Mouse (Mus musculus): ENCODE measurements around the gene Trpc5.
A peak's percentile ranks its signal among the peaks of the same experiment; 100 is the strongest.

The Trpc5 gene

DNA sequence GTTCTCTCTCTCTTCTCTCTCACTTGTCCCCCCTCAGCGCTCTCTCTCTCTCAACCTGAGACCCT, at the start of gene Trpc5:
Gene Trpc5 (minus strand): TSS at position 39 of the 65 bp plus-strand sequence.
- no peak for DNase-seq (ENCODE audit: low spot score)

DNA sequence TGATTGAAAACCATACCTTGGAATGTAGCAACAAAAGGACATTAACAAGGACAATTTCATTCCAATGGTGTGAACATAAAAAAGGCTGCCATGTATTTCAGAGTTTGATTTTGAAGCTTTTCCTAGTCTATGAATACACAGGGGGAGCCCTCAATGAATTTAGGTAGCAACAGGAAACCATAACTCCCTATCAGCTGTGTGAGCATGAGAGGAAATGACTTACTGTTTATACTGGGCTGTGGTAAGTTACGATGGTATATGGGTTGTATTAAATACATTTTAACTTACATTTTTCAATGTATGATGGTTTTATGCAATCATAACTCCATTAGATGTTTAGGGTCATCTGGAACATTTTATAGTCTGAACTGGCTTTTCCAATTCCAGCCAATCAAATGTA, 28.4 kb upstream of the Trpc5 start:
- DNase-seq (ENCODE audit: low spot score) = no peak

DNA sequence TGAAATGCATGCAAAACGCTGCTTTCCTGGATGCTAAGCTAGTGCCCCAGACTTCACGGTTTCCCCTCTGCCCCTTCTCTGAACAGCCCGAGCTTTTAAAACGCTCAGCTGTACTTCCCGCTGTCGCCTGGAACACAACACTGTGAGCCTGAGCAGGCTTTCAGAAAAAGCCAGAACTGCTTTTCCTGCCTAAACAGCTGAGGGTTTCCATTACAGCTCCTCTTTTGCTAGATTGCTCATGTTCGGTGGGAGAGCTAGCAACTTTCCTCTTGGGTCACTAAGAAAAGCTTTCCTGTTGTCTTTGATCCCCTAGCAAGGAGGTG, 1.8 kb upstream of the Trpc5 start:
- DNase-seq (ENCODE audit: low spot score) = no peak

DNA sequence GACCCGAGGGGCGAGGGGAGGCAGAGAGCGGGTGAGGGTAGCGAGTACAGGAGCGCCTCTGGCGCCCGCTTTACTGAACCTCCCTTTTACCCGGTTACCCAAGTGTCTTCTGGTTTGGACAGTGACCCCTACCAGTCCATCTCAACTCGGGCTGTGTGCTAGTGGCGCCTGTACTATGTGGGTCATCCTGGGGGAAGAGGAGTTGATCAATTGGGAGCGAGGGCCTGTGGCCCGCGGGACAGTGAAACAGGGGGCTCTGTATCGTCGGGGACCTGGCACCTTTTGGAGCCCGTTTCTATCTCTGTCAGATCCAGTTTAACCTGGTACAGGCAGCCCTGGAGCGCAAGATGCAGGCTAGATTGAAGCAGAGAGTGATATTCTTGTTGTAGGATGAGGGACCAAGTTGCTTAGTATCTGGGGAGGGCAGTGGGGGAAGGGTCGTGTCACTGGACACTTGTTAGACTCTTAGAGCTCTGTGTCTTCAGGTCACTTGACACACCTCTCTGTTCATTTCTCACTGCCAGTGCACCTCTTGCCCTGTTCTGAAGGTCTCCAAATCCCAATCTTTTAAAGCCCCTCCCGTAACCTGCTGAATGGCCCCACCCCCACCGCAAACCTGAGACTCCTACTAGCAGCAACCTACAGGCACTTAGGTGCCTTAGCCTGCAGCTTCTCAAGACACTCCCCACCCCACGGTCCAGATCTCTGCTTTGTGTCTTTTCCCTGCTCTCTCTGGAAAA, 1.3 kb upstream of the Trpc5 start:
- DNase-seq (ENCODE audit: low spot score) = no peak

DNA sequence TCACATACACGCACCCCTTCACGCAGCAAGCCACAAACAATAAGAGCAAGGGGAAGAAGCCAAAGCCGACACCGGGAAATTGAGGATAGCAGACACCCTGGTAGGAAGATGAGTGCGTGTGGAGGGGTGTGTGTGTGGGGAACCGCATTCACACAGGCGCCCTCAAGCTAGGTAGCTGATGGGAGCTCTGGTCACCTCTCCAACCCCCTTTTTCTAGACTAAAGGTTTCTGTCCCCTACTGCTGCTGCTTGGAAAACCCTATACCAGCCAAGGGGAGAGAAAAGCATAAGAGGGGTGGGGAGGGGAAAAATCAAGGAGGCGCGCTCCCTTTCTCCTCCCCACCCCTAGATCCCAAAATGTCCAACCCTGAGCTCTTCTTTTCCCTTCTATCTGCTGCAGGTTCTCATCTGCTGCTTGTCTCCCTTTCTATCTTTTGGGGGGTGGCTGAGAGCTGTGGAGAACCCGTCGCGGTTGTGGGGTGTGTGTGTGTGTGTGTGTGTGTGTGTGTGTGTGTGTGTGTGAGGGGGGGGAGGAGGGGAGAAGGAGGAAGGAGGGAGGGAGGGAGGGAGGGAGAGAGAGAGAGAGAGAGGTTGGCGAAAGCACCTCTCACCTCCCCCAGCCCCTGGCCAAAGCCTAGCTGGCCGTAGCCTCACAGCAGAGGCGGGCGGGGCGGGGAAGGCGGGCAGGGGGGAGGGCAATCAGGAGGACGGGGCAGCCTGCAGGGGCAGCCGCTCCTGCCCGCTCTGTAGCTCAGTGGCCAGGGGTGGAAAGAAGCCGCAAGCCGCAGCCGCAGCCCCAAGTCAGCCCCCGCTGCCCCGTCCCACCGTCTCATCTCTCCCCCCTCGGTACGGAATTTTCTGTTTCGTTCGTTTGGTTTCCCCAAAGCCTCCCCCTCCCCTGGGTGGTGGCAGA, 483 bp upstream of the Trpc5 start, which contains the start of gene Rtl4:
Gene Rtl4 (plus strand): TSS at position 701 of the 912 bp plus-strand sequence.
- no peak for DNase-seq (ENCODE audit: low spot score)

DNA sequence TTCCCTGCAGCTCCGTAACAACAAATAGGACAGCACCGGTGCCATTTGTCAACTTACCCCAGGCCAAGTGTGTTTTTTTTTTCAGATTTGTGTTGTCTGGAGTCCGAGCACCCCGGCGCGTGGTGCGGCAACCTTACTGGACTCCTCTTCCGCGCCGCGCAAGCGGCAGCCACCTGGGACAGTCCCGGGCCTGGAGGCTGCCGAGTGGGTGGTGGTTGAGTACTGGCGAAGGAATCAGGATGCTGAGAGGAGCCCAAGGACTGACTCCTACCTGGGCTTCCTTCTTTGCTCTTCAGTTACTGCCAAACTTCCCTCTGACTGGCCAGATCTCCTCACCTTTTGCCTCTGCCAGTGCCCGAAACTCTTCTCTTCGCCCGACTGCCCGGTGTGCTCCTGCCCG, 238 bp downstream of the Trpc5 start:
- DNase-seq (ENCODE audit: low spot score) = no peak

DNA sequence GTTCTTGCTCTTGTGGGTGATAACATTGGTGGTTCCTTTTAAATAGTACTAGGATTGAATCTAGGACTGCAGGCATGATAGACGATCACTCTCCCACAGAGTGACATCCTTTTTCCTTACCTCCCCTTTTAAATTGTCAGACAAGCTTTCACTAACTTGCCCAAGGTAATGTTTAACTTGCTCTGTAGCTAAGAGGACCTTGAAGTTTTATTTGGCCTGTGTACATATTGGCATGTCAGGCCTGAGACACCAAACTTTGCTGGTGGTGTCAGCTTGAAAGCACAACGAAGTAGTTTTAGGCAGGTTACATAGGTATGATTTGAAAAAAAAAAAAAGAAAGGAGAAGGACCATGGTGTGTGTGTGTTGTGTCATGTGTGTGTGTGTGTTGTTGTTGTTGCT, 35.8 kb downstream of the Trpc5 start:
- DNase-seq (ENCODE audit: low spot score) = no peak

DNA sequence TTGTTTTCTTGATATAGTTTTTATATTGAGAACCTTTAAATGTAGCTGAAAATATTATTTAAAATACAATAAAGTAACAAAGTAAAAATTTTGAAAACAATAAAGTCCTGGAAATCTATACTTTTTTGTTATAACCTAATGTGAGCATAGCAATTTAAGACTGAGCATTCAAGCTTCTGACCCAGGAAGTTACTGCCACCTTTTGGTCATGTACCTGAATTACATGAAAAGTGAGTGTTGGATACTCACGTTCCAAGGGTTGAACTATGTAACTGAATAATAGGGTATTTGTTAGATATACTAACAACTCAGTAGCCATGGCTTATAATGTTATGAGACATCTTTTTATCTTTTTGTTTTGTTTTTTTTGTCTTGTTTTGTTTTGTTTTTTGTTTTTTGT, 42.6 kb downstream of the Trpc5 start:
- no peak for DNase-seq (ENCODE audit: low spot score)

DNA sequence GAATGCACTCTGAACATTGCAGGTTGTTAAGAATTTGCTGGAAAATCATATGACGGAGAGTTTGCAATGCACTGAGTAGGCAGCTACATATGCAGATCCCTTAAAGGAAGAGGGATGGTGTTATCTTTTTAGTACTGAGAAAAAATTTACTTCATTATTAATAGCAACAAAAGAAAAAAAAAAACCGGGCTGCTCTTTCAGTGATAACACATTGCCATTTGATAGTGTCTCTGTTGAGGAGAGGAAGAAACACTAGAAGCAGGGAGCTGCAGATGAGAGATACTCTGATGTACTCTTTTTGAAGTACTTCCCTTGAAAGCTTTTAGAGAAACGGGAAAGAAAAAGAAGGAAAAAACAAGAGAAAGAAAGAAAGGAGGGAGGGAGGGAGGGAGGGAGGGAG, 43.2 kb downstream of the Trpc5 start:
- DNase-seq (ENCODE audit: low spot score) = no peak

DNA sequence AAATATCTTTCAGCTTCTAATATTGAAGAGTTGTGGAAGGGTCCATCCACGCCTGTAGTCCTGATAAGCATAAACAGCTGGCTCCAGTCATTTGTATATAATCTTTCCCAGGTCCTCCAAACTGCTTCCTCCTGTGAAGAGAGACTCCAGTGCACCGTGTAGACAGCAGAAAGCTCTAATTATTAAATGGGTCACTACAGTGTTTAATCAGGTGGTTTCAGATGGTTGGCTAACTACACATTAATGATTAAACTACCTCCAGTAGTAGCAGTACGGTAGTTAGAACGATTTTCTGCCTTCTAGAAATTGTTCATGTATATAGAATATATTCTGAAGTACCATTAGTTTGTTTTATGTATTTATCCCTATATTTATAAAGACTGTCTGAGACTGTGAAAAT, 75.2 kb downstream of the Trpc5 start:
- no peak for DNase-seq (ENCODE audit: low spot score)

DNA sequence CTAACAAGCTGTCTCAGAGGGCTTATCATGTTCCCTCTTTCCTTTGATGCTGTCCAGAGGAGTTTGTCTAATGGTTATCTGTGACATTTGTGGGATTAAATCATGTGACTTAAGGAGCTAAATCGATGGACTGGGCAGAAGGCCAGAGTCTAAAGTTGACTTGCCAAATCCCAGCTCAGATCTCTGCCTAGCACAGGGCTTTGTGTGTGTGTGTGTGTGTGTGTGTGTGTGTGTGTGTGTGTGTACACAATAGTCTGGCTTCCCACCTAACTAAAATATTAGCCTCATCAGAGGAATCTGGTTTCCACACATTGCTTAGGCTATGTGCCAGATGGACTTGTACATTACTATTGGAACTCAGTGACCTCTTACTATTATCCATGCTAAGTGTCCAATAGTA, 151.5 kb downstream of the Trpc5 start:
- no peak for DNase-seq (ENCODE audit: low spot score)

DNA sequence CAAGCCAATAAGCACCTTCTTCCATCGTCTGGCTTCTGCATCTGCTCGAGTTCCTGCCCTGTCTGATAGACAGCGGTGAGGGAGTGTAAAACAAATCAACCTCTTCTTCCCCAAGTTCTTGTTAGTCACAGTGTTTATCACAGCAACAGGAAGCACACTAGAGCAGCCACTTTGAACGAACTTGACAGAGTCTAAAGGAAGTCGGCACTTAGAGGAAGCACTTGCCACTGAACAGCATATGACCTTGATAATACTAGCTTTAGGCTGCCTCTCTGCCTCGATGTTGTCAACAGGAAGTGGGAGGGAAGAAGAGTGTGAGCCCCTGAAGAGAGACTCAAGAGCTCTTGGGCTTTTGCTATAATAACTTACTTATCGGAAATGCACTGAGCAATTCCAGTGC, 161.9 kb downstream of the Trpc5 start:
- DNase-seq (ENCODE audit: low spot score) = no peak

DNA sequence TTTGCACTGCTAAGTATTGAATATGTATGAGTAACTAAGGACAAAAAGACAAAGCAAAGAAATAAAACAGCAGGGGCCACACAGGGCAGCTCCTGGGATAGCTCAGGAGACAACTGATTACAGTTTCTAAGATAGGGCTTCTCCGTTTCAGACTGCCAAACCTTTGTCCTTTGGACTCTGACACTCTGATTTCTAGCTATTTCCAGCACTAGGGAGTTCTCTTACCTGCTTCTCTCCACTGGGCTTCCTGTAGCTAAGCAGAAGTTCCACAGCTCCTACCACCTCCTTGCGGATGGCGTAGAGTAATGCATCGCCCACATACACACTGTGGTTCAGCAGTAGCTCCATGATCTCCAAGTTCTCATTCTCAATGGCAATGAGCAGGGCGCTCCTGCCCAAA, 164.7 kb downstream of the Trpc5 start:
- no peak for DNase-seq (ENCODE audit: low spot score)

DNA sequence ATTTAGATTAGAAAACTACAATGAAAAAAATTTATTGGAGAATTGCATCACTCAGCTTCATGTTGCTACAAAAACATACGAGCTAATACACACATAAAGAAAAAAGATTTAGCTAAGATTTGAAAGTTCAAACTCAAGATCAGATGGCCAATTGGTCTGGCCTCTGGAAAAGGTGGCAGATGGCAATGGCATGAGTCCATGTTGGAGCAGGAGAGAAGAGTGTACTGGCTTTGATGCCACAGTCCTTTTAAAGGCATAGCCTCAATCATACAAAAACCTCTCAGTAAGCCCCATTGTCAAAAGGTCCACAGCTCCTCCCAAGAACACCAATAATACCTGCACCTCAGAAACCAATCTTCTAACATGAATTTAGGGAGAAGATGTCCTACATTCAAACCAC, 196.6 kb downstream of the Trpc5 start:
- no peak for DNase-seq (ENCODE audit: low spot score)

DNA sequence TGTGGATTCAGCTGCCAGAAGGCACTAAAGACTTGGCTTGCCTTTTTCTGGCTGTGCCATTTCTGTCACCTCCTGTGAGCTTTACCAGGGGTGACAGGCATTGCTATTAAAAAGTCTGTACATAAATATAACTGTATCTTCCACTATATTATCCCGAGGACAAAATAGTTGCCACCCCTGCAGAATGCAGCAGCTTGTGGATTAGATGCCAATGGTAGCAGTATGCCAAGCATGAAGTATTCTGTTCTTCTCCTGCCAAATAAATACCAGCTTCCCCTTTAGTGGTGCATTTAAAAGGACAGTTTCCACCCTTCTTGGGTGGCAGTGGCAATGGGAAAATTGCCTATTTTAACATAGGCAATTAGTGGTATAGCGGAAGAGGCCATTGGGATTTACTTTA, 223.6 kb downstream of the Trpc5 start:
- DNase-seq (ENCODE audit: low spot score) = no peak

DNA sequence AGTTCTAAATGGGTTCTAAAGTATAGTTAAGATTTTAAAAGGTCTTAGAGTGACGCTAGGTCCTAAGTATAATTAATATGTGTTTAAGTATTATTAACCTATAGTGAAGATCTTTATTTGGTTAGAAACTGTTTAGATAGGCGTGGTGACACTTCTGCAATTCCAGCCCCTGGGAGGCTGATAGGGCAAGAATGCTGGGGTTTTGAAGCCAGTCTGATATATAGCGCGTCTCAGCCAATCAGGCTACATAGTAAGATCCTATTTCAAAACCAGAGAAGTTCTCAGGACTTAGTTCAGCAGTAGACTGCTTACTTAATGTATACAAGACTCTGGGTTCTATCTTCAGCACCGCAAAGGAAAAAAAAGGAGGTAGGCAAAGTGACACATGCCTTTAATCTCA, 231.7 kb downstream of the Trpc5 start, which contains the start of gene Trpc5os:
Gene Trpc5os (plus strand): TSS at position 301 of the 400 bp plus-strand sequence.
- DNase-seq (ENCODE audit: low spot score) = no peak

DNA sequence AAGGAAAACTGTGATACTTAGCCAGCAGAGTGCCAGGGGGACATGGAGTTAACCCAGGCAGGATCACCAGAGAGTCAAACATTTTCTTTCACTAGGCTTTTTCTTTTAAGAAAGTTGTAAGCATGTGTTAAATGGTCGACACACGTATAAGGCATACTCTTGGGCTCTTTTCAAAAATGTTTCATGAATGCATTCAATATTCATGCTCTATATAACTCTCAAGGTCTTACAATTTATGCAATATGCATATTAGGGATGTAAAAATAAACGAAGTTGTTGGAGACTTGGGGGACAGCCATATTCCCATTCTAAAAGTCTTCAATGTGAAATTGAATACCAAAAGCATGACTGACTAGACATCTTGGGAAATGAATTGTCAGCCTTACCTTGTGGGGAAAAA, 264.1 kb downstream of the Trpc5 start:
- no peak for DNase-seq (ENCODE audit: low spot score)

DNA sequence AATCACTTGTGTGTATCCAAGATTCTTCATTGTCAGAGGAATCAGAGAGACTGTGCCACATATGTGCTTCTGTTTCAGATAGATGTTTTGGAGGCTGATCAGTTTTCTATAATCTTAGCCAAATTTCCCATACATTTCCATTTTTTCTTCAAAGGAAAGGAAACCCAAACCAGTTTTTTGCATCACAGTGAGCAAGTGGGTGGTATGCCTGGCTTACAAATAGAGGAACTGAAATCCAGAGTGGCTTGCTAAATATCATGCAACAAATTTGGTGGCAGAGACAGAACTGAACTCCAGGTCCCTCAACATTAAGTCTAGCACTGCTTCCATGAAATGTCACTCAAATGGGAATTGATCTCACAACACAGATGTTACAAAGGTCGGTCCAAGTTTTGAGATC, 266.9 kb downstream of the Trpc5 start:
- no peak for DNase-seq (ENCODE audit: low spot score)

DNA sequence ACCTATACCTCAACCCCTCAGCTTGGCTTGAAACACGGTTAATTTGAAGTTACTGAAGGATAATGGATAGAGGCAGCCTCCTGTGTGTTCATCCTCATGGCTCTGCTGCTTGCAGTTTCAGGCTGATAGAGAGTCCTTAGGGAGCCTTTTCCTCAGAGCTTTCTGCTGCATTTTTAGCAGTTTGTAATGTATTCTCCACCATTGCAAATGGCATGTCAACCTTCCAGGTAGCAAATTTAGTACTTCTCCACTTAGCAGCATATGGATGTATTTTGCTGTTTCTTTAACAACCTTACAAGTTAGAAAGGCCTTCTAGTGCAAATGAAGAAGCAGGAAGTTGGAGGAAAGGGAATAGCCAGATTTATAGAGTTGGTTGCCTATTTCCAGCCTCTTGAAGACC, 267.7 kb downstream of the Trpc5 start:
- DNase-seq (ENCODE audit: low spot score) = no peak

DNA sequence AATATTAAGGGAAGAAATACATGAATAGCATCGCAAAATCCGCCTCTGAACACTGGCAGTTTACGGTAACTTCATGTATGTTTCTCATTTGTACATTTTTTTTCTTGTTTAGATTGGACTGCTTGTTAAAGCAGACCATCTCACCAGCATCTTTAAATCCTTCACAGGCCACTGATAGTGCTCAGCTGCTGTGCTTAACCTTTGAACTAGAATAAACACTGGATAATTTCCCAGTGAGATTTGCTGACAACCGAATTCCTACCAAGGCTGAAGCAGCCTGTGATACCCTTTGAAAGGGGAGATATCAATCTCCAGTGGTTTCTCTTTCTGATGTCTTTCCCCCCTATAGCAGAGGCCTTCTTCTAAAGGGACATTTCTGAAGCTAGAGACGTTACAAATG, 279.9 kb downstream of the Trpc5 start:
- DNase-seq (ENCODE audit: low spot score) = no peak

DNA sequence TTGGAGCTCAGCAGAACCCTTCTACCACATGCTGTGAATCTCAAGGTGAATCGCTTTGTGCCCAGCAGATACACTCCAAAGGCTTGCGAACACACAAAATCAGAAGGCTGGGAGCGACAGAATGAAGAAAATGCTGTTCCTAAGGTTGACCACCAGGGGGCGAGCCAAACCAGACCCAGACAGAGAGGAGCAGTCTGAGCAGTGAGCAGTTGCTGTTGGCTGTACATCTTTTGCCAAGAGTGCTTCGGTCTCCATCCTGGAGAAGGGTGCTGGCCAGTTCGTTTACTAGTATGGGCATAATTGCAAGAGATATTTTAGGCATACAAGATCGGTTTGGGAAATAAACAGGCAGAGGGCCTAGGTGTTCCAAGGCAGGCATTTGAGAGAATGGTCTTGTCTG, 284.5 kb downstream of the Trpc5 start:
- peak; percentile 61 for DNase-seq (ENCODE audit: low spot score)

DNA sequence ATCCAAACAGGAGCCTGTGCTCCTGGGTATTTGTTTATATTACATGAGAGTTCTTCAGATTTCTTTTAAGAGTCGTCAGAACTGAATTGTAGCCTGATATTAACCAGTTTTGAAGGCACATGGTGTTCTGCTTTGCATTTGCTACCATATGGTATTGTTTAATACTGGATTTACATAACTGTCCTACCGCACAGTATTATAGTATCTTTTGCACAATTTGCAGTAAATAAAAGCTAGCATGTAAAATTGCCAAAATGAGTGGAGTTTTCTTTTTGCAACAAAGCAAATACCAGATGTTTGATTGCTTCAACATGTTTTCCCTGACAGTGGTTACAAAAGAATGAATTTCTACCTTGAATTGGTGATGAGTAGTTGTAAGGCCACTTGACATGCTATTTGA, 313.8 kb downstream of the Trpc5 start:
- DNase-seq (ENCODE audit: low spot score) = peak; percentile 3

DNA sequence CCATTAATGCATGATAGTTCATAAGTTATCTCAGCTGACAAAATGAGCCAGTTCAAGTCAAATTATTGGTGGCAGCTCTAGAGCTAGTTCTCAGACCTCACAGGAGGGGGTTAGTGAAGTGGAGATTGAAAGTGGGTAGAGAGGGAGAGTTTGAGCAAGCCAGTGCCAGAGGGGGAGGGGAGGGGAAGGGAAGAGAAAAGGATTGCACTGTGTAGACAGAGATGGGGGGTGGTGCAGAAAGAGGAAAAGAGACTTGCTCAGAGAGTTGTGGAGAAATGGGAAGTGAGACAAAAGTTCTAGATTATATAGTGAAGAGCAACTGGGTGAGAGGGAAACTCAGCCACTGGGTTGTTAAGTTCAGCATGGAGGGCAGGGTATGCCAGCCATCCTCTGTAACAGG, 349.6 kb downstream of the Trpc5 start:
- DNase-seq (ENCODE audit: low spot score) = no peak

DNA sequence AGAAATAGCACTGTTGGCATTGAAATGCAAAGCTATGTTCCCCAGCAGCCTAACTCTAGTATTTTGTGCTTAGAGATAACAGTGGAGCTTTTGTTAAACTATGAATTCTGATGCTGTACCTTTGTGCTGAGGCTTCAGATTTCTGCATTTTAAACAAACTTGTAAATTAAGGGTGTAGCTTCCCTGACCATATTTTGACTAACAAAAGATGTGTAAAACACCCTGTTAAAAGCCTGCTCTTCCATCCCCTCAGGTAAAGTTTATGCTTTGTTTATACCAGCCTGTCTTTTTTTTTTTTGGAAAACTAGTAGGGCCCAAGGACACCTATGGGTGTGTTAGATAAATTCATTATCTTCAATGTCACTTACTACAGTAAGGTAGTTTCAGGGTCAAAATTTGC, 350.0 kb downstream of the Trpc5 start:
- DNase-seq (ENCODE audit: low spot score) = no peak

All from adipocyte (in vitro differentiated cells).